ENCODE assay signal across 13 mouse cellular contexts in the genomic region with DNA sequence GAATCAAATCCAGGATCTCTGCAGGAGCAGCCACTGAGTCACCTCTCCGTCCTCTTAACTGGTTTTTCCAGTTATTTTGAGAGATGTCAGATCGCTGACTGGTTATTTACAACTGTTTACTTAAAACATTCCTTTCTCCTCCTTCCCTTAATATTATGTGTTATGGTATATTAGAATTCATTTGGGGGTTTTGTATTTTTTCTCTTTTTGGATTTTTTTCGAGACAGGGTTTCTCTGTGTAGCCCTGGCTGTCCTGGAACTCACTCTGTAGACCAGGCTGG.
"Had no signal": no experiment of that assay in that cellular context is flagged by ENCODE, and none has a peak within 500 bp of the region (broad histone marks: within the 10 kb centered on the region; RNA-seq: fewer than 3 reads in every experiment).

No protein-coding gene starts in this region.

- H3K4me2 ChIP-seq: liver, embryonic 11.5 days; liver, embryonic 15.5 days; midbrain, embryonic 11.5 days; midbrain, embryonic 15.5 days; neural tube, embryonic 12.5 days had no signal

- H3K4me3 ChIP-seq: layer of hippocampus, adult 2 months; limb, embryonic 10.5 days; liver, embryonic 15.5 days; midbrain, embryonic 15.5 days; neural tube, embryonic 12.5 days had no signal

- H3K27ac ChIP-seq: kidney, postnatal 0 days; layer of hippocampus, adult 2 months; limb, embryonic 10.5 days; liver, embryonic 15.5 days; midbrain, embryonic 15.5 days; neural tube, embryonic 12.5 days had no signal

- H3K9me3 ChIP-seq: limb, embryonic 10.5 days; liver, embryonic 15.5 days; midbrain, embryonic 15.5 days; neural tube, embryonic 12.5 days had no signal

- H3K4me1 ChIP-seq: limb, embryonic 10.5 days; neural tube, embryonic 12.5 days had no signal

- H3K36me3 ChIP-seq: midbrain, embryonic 15.5 days; neural tube, embryonic 12.5 days had no signal

- DNase-seq: kidney, adult 8-10 months; kidney, postnatal 4 days; spleen, adult 18-20 months; thymus, adult 18-20 months; thymus, postnatal 14 days had no signal

- ATAC-seq: midbrain, embryonic 15.5 days had no signal

- H3K27me3 ChIP-seq: liver, embryonic 15.5 days; midbrain, embryonic 15.5 days; neural tube, embryonic 12.5 days had no signal

- H3K9ac ChIP-seq: liver, embryonic 15.5 days; midbrain, embryonic 15.5 days; neural tube, embryonic 12.5 days had no signal
